Mouse (Mus musculus) MEL (cell line): Measurements from ENCODE around the gene Slc35e2. TPM values are rescaled to one million over a fixed set of nuclear protein-coding genes. Genes with fewer than 3 reads are reported as not detected.

Source experiments
- DNase-seq: peaks from one replicate; pipeline ENCODE4 v3.0.0; 2011; ENCODE audit warnings: low read depth, low spot score
- H3K27ac ChIP-seq: 2 replicates; pipeline ENCODE4 v1.5.1; 2012; ENCODE audit warnings: low read depth, mild to moderate bottlenecking, control low read depth, low read length, moderate library complexity; ENCODE audit not compliant: control insufficient read depth
- H3K27me3 ChIP-seq, 2 experiments: fragments of 150-350 bp in 1 of 2; sonication (generic) in 1 of 2; 2 replicates each; pipeline ENCODE4 v1.6.1; 2012; ENCODE audit warnings: low read length in 2 of 2, mild to moderate bottlenecking in 2 of 2, improper control_type of control experiment in 1 of 2, moderate library complexity in 1 of 2; ENCODE audit not compliant: insufficient read depth in 2 of 2, control insufficient read depth in 1 of 2
- H3K36me3 ChIP-seq, 2 experiments: 2 replicates each; pipeline ENCODE4 v1.6.1; 2012 to 2014; ENCODE audit warnings: low read length in 2 of 2, improper control_type of control experiment in 1 of 2, inconsistent platforms in 1 of 2, mild to moderate bottlenecking in 1 of 2; ENCODE audit not compliant: insufficient read depth in 2 of 2, control insufficient read depth in 1 of 2
- H3K4me1 ChIP-seq, 2 experiments: fragments of 150-350 bp in 1 of 2; sonication (generic) in 1 of 2; 2 replicates each; pipeline ENCODE4 v1.6.1; 2012; ENCODE audit warnings: low read length in 2 of 2, improper control_type of control experiment in 1 of 2, mild to moderate bottlenecking in 1 of 2; ENCODE audit not compliant: insufficient read depth in 2 of 2, control insufficient read depth in 1 of 2
- H3K4me3 ChIP-seq, 2 experiments: fragments of 150-350 bp in 1 of 2; sonication (generic) in 1 of 2; 2 replicates each; pipeline ENCODE4 v1.5.1; 2012; ENCODE audit warnings: low read depth in 2 of 2, low read length in 2 of 2, mild to moderate bottlenecking in 2 of 2, moderate library complexity in 2 of 2, control low read depth in 1 of 2, improper control_type of control experiment in 1 of 2; ENCODE audit not compliant: control insufficient read depth in 1 of 2, insufficient read depth in 1 of 2
- H3K79me2 ChIP-seq: 2 replicates; pipeline ENCODE4 v1.6.1; 2012; ENCODE audit warnings: mild to moderate bottlenecking, low read length, moderate library complexity; ENCODE audit not compliant: control insufficient read depth, poor library complexity, insufficient read depth
- H3K9ac ChIP-seq: 2 replicates; pipeline ENCODE4 v1.6.1; 2012; ENCODE audit warnings: low read depth, mild to moderate bottlenecking, control low read depth, low read length, moderate library complexity; ENCODE audit not compliant: control insufficient read depth, poor library complexity, severe bottlenecking
- H3K9me3 ChIP-seq: fragments of 150-350 bp; sonication (generic); replicated peaks from 2 replicates; pipeline ENCODE4 v1.6.1; 2012; ENCODE audit warnings: mild to moderate bottlenecking, low read length, improper control_type of control experiment, moderate library complexity; ENCODE audit not compliant: insufficient read depth
- CHD1 ChIP-seq: IDR thresholded peaks from 2 replicates; pipeline ENCODE4 v1.6.1; 2012; ENCODE audit warnings: low read depth, mild to moderate bottlenecking, inconsistent platforms, low read length, improper control_type of control experiment
- E2F4 ChIP-seq: IDR thresholded peaks from 2 replicates; pipeline ENCODE4 v1.6.1; 2011; ENCODE audit warnings: low read depth, low read length, improper control_type of control experiment, borderline replicate concordance
- ELF1 ChIP-seq: IDR thresholded peaks from 2 replicates; pipeline ENCODE4 v1.6.1; 2014; ENCODE audit warnings: low read depth, mild to moderate bottlenecking, inconsistent platforms, low read length, improper control_type of control experiment, moderate library complexity
- EP300 ChIP-seq, 2 experiments: IDR thresholded peaks; 2 replicates each; pipeline ENCODE4 v1.6.1; 2011; ENCODE audit warnings: improper control_type of control experiment in 2 of 2, low read length in 2 of 2, low read depth in 1 of 2, mild to moderate bottlenecking in 1 of 2
- ETS1 ChIP-seq: IDR thresholded peaks from 2 replicates; pipeline ENCODE4 v1.6.1; 2012; ENCODE audit warnings: low read depth, mild to moderate bottlenecking, inconsistent platforms, low read length, improper control_type of control experiment, moderate library complexity
- GATA1 ChIP-seq: IDR thresholded peaks from 2 replicates; pipeline ENCODE4 v1.6.1; 2011; ENCODE audit warnings: low read depth, low read length, improper control_type of control experiment
- KAT2A ChIP-seq: conservative IDR thresholded peaks from 2 replicates; pipeline ENCODE4 v1.6.1; 2012; ENCODE audit warnings: low read depth, low read length, improper control_type of control experiment, inconsistent platforms
- NELFE ChIP-seq: IDR thresholded peaks from 2 replicates; pipeline ENCODE4 v1.6.1; 2011; ENCODE audit warnings: low read depth, low read length, improper control_type of control experiment
- NRF1 ChIP-seq: IDR thresholded peaks from 2 replicates; pipeline ENCODE4 v1.6.1; 2014; ENCODE audit warnings: low read depth, mild to moderate bottlenecking, inconsistent platforms, low read length, improper control_type of control experiment, moderate library complexity; ENCODE audit not compliant: poor library complexity, insufficient read depth, severe bottlenecking
- POLR2A ChIP-seq, 2 experiments: IDR thresholded peaks; 2 replicates each; pipeline ENCODE4 v1.6.1; 2011 to 2012; ENCODE audit warnings: low read length in 2 of 2, mild to moderate bottlenecking in 2 of 2, control low read depth in 1 of 2, improper control_type of control experiment in 1 of 2, low read depth in 1 of 2, moderate library complexity in 1 of 2; ENCODE audit not compliant: control insufficient read depth in 1 of 2, insufficient read depth in 1 of 2, poor library complexity in 1 of 2
- POLR2AphosphoS2 ChIP-seq: IDR thresholded peaks from 2 replicates; pipeline ENCODE4 v1.6.1; 2011; ENCODE audit warnings: low read length, improper control_type of control experiment
- POLR2AphosphoS5 ChIP-seq: IDR thresholded peaks from 2 replicates; pipeline ENCODE4 v1.6.1; 2012; ENCODE audit warnings: low read depth, borderline replicate concordance, mild to moderate bottlenecking, inconsistent platforms, low read length, moderate library complexity, mixed read lengths
- RCOR1 ChIP-seq: IDR thresholded peaks from 2 replicates; pipeline ENCODE4 v1.6.1; 2012; ENCODE audit warnings: low read depth, mild to moderate bottlenecking, inconsistent platforms, low read length, improper control_type of control experiment
- SIN3A ChIP-seq: IDR thresholded peaks from 2 replicates; pipeline ENCODE4 v1.6.1; 2012; ENCODE audit warnings: low read length, improper control_type of control experiment, inconsistent platforms
- TBP ChIP-seq: IDR thresholded peaks from 2 replicates; pipeline ENCODE4 v1.8.0; 2011; ENCODE audit warnings: low read depth, low read length, improper control_type of control experiment
- USF2 ChIP-seq, 2 experiments: IDR thresholded peaks; 2 replicates each; pipeline ENCODE4 v1.6.1; 2011 to 2012; ENCODE audit warnings: improper control_type of control experiment in 2 of 2, low read length in 2 of 2, borderline replicate concordance in 1 of 2, inconsistent platforms in 1 of 2, low read depth in 1 of 2, mild to moderate bottlenecking in 1 of 2; ENCODE audit not compliant: insufficient read depth in 1 of 2
- ZC3H11A ChIP-seq: IDR thresholded peaks from 2 replicates; pipeline ENCODE4 v1.6.1; 2012; ENCODE audit warnings: low read depth, mild to moderate bottlenecking, inconsistent platforms, low read length, improper control_type of control experiment
- ZMIZ1 ChIP-seq: IDR thresholded peaks from 2 replicates; pipeline ENCODE4 v1.6.1; 2012; ENCODE audit warnings: low read depth, mild to moderate bottlenecking, inconsistent platforms, low read length, improper control_type of control experiment, moderate library complexity
- ZNF384 ChIP-seq: IDR thresholded peaks from 2 replicates; pipeline ENCODE4 v1.6.1; 2012; ENCODE audit warnings: low read depth, mild to moderate bottlenecking, inconsistent platforms, low read length, improper control_type of control experiment
- polyA plus RNA-seq, 2 experiments: library from polyadenylated mRNA; stranded (reverse) in 1 of 2; unstranded in 1 of 2; fragments of >175 nt in 1 of 2; fragments of >200 nt in 1 of 2; gene quantifications; 2 replicates each; pipeline versions ENCODE4 v1.2.1 to v1.2.4; 2012; ENCODE audit warnings: low replicate concordance in 2 of 2, low read depth in 1 of 2; ENCODE audit not compliant: insufficient read length in 2 of 2, insufficient read depth in 1 of 2, missing spikeins in 1 of 2
- total RNA-seq: library from RNA; depleted of rRNA; stranded (reverse); fragments of 300-350 nt; gene quantifications from 2 replicates; pipeline ENCODE4 v1.2.3, GENCODE M21; 2012

The Slc35e2 gene
- total and polyA plus RNA-seq, 3 experiments, result 6.4 to 9.9 TPM; not detected in 1

- H3K36me3 ChIP-seq, result no peaks in the 10 kb centered on the region; a peak in 1 of 4 replicates
- TF ChIP-seq ZC3H11A (no peak), ZNF384 (no peak), NELFE (no peak), NRF1 (no peak), KAT2A (no peak), ZMIZ1 (no peak), SIN3A (no peak), GATA1 (no peak), CHD1 (no peak), TBP (no peak), POLR2AphosphoS2 (no peak), E2F4 (no peak), ELF1 (no peak), POLR2AphosphoS5 (no peak), EP300 (IDR thresholded peaks at IDR 0.05; ENCODE audit: low read depth in 1 of 2, low read length in 2 of 2) (no peak), ETS1 (no peak), RCOR1 (no peak)
- TF ChIP-seq, all 39 proteins: peak for 0
- H3K27ac ChIP-seq, result no peak overlapping the region
- peaks cover 0 to 8% of the 10 kb centered on the region in 2 experiments; a peak in 1 of 4 replicates for H3K4me1 ChIP-seq
- H3K9ac ChIP-seq, result no peak overlapping the region
- DNase-seq, result no peak
- H3K9me3 ChIP-seq, result no peaks in the 10 kb centered on the region
- no peak overlapping the region for H3K4me3 ChIP-seq
- no peaks in the 10 kb centered on the region for H3K27me3 ChIP-seq
- H3K79me2 ChIP-seq, result no peaks in the 10 kb centered on the region
These were observed 57.7 kb downstream of the Slc35e2 start for GRCm38 (mm10) chr4:155658961-155659360.

DNA sequence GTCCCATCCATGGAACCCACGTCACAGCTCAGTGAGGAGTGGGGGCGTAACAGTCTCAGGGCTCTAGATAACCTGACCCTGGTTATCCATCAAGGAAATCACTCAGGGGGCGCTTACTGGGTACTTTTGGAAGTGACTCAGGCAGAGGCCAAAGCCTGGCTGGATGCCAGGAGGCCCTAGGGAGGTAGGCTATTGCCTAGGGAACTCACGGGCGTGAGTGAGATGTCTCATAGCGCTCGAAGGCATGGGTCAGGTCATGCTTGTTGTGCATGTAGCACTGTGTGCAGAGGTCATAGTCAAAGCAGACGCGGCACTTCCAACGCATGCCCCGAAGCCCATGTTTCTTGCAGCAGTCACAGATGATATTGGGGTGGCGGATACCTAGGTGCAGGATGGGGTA, 59.4 kb downstream of the Slc35e2 start:
- Histone ChIP-seq H3K27ac (no peak overlapping the region), H3K4me1 (peaks cover 0 to 8% of the 10 kb centered on the region in 2 experiments; a peak in 1 of 4 replicates), H3K9ac (no peak overlapping the region), H3K79me2 (no peaks in the 10 kb centered on the region), H3K4me3 (no peak overlapping the region), H3K9me3 (no peaks in the 10 kb centered on the region), H3K27me3 (no peaks in the 10 kb centered on the region), H3K36me3 (no peaks in the 10 kb centered on the region; a peak in 1 of 4 replicates)
- DNase-seq, result peak; percentile 52
- 0 out of 4 replicates have a peak, but pooled peaks of 1 of the 2 experiments have one; percentile 5 for TF ChIP-seq EP300 (IDR thresholded peaks at IDR 0.05; ENCODE audit: low read depth in 1 of 2, low read length in 2 of 2)
- TF ChIP-seq POLR2A (IDR thresholded peaks at IDR 0.05; ENCODE audit: control insufficient read depth in 1 of 2, insufficient read depth in 1 of 2, low read depth in 1 of 2, low read length in 2 of 2, poor library complexity in 1 of 2), result 0 out of 4 replicates have a peak, but pooled peaks of 1 of the 2 experiments have one; percentile 17
- TF ChIP-seq USF2 (IDR thresholded peaks at IDR 0.05; ENCODE audit: borderline replicate concordance in 1 of 2, insufficient read depth in 1 of 2, low read depth in 1 of 2, low read length in 2 of 2), result no peak
- TF ChIP-seq ZC3H11A, result no peak
